Mouse (Mus musculus) bone marrow, adult 2 months (tissue): ENCODE results near the gene Hsd17b7. TPM values are rescaled to one million over a fixed set of nuclear protein-coding genes. Genes with fewer than 3 reads are reported as not detected.

Experiments
- H3K27ac ChIP-seq: fragments of 200-500 bp; 2 replicates; pipeline ENCODE4 v1.5.1; 2012; ENCODE audit warnings: low read depth, mild to moderate bottlenecking, control low read depth, inconsistent platforms, low read length; ENCODE audit not compliant: control insufficient read depth, poor library complexity, insufficient read depth
- H3K4me1 ChIP-seq: fragments of 200-500 bp; 2 replicates; pipeline ENCODE4 v1.6.1; 2011; ENCODE audit warnings: low read length; ENCODE audit not compliant: control insufficient read depth, insufficient read depth
- H3K4me3 ChIP-seq: fragments of 200-500 bp; replicated peaks from 2 replicates; pipeline ENCODE3; 2011; ENCODE audit warnings: mild to moderate bottlenecking, low read depth, low read length, control low read depth; ENCODE audit not compliant: control insufficient read depth
- CTCF ChIP-seq: fragments of 200-500 bp; IDR thresholded peaks from 2 replicates; pipeline ENCODE4 v1.5.1; 2011; ENCODE audit warnings: low read length, control low read depth; ENCODE audit not compliant: control insufficient read depth, insufficient read depth
- POLR2A ChIP-seq: fragments of 200-500 bp; IDR thresholded peaks from 2 replicates; pipeline ENCODE4 v1.6.1; 2011; ENCODE audit warnings: low read depth, mild to moderate bottlenecking, control low read depth, low read length, borderline replicate concordance; ENCODE audit not compliant: control insufficient read depth
- WGBS: fragments of 180-500 bp; shearing (Covaris S2); methylation state at CpG from one replicate; pipeline ENCODE4 v1.1.7; 2018; 5-methylcytosine and 5-hydroxymethylcytosine counted together
- polyA plus RNA-seq: library from polyadenylated mRNA; stranded (reverse); fragments of >200 nt; gene quantifications from 2 replicates; pipeline ENCODE4 v1.2.4, GENCODE M21; 2011; ENCODE audit warnings: low replicate concordance; ENCODE audit not compliant: missing spikeins, insufficient read depth, insufficient read length

Gene Hsd17b7
- polyA plus RNA-seq, 1 experiment, result 1.1 TPM

DNA sequence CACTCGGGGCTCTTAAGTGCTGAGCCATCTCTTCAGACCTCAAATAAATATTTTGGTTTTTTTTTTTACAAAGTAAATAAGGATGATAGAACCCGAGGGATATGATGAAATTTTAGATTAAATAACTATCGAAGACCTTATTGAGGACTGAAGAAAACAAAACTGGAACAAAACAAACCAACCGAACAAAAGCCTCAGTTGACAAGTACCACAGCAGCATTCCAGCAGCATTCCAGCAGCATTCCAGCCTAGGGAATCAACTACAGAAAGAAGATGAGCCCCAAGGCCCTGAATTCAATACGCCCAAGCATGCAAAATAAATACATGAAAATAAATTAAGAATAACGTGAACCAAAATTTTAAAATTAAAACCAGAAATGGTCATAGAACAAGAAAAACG lies 19.1 kb downstream of the Hsd17b7 start:
- Histone ChIP-seq H3K4me1 (no peaks in the 10 kb centered on the region), H3K4me3 (no peak overlapping the region), H3K27ac (no peak overlapping the region)
- TF ChIP-seq CTCF (no peak), POLR2A (no peak)
- WGBS, result 82% methylated on average over 7 of the region's 7 CpGs

DNA sequence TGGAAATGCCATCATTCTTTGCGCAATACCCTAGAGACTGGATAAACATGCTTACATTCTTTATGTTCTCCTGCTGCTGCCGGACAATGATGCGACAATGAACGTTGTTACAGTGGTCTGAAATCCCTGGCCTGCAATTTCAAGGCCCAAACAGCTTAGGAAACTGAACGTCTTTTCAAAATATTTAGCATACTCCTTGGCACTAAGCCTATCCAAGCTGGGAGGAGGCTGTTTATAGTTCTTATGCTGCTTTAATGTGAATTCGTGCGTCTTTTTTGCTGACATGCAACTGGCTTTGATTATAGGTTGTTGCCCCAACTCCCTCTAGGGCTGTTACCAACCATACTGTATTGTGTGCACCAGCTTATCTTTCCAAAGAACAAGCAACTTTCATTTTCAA lies 20.2 kb downstream of the Hsd17b7 start:
- Histone ChIP-seq H3K4me3 (no peak overlapping the region), H3K4me1 (no peaks in the 10 kb centered on the region), H3K27ac (no peak overlapping the region)
- WGBS, result 87% methylated on average over 7 of the region's 7 CpGs
- TF ChIP-seq CTCF (no peak), POLR2A (no peak)

DNA sequence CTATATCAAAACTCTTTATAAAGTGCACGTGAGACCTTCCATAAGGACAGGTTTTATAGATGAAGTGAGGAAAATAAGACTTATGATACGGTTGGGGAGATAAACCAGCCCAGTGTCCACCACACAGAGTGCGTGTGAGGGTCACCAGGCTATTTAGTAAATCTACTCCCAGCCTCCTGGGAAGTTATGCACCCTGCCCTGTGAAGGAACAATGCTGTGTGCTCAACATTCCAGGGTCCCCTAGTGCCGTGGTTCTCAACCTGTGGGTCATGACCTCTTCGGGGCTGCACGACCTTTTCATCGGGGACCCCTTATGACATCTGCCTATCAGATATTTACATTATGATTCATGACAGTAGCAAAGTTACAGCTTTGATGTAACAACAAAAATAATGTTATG lies 20.8 kb downstream of the Hsd17b7 start:
- 85% methylated on average over 7 of the region's 7 CpGs for WGBS
- Histone ChIP-seq H3K4me3 (no peak overlapping the region), H3K27ac (no peak overlapping the region), H3K4me1 (no peaks in the 10 kb centered on the region)
- TF ChIP-seq POLR2A, result no peak
- no peak for TF ChIP-seq CTCF

DNA sequence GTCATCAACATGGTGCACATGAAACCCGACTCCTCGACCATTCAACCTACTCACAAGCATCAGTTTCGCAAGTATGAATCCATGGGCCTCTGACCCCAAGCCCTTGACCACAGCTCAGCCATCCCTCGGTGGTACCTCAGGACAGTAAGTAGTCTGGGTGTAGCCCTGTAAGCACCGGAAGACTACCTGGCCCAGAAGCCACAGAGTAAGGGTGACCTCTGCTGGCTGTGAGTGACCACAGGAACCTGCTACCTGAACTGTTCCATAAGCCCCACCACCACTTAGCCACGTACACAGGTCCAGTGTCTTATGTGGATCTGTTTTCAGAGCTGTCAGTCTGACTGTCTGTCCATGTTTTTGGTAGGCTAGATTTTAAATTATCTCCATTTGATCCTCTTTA lies 21.4 kb downstream of the Hsd17b7 start:
- no peak overlapping the region for H3K27ac ChIP-seq
- 63% methylated on average over 6 of the region's 6 CpGs for WGBS
- H3K4me3 ChIP-seq, result no peak overlapping the region
- TF ChIP-seq POLR2A (no peak), CTCF (0 out of 2 replicates have a peak, but pooled peaks have one; percentile 9)
- no peaks in the 10 kb centered on the region for H3K4me1 ChIP-seq

DNA sequence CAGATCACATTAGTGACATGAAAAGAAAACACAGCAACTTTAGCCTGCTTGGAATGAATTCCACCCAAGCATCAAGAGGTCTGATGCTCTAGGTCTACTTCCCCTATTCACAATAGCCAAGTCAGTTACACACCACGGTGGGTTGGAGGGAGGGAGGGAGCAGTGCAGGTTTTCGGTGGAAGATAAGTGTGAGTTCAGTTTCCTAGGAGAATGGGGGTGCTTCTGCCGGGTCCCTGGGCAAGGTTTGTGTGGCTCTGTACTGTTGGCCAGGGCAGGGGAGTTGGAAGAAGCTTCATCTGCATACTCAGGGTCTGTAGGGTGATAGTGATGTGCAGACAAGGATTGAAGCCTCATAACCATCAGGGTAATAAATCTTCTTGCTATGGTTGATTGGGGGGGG lies 23.0 kb downstream of the Hsd17b7 start:
- TF ChIP-seq POLR2A (no peak), CTCF (no peak)
- WGBS, result 58% methylated on average over 3 of the region's 3 CpGs

DNA sequence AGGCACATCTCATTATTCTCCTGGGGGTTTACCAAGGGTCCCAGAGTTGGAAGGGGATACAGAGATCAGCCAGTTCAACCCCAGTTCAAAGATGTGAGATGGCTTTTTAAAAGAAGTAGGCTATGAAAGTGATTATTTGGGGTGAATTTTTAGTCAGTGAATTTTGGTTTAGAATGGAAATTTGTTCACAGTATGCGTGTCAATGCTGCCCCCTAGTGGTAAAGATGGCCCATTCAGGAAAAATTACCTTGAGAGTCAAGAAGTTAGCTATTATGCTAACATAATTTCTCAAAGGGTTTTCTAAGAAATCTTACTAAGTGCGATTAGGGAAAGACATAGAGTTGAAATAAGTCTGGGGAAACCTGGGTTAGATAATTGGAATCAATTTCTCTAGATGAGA lies 29.7 kb downstream of the Hsd17b7 start:
- WGBS, result 4% methylated on average over 2 of the region's 2 CpGs
- no peaks in the 10 kb centered on the region for H3K4me1 ChIP-seq
- H3K4me3 ChIP-seq, result no peak overlapping the region
- no peak overlapping the region for H3K27ac ChIP-seq
- TF ChIP-seq POLR2A, result no peak
- TF ChIP-seq CTCF, result peak; percentile 34; the same call in 1 of the 2 replicates

More for the DNA sequence above, 23.0 kb downstream of the Hsd17b7 start:
- Histone ChIP-seq H3K4me3 (no peak overlapping the region), H3K4me1 (no peaks in the 10 kb centered on the region), H3K27ac (no peak overlapping the region)

DNA sequence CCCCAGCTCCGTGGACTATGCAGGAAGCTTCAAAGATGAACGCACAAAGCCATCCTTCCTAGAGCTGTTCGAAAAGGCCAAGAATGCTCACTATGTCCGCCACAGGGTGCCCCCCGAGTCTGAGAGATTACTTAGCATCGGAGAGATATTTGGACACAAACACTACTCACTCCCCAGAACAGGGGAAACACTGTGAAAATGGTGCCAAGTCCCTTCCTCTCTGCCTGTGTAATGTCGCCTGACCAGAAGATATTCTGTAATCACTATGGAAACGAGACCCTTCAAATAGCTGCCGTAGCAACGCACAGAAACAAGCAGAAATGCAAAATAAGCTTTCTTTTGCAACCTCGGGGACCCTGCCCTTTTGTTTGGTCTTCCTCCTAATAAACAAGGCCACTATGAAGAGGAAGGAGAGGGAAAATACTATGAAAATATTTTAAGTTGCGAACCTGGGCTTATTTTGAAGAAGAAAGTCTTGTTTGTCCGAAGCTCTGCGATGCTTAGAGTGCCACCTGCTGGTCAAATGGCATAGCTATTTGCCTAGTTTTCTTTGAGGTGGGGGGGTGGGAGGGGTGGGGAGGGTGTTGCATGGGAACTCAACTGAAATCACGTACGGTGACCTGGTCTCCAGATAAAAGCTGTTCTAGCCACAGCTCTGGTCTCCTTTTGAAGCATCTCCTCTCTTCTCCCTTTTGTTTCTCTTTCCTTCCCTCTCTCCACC lies 34.9 kb downstream of the Hsd17b7 start:
- 47% methylated on average over 16 of the region's 16 CpGs for WGBS
- no peak overlapping the region for H3K4me3 ChIP-seq
- no peak overlapping the region for H3K27ac ChIP-seq
- TF ChIP-seq CTCF, result no peak
- TF ChIP-seq POLR2A, result no peak
- no peaks in the 10 kb centered on the region; the same call in 1 of the 2 replicates for H3K4me1 ChIP-seq

DNA sequence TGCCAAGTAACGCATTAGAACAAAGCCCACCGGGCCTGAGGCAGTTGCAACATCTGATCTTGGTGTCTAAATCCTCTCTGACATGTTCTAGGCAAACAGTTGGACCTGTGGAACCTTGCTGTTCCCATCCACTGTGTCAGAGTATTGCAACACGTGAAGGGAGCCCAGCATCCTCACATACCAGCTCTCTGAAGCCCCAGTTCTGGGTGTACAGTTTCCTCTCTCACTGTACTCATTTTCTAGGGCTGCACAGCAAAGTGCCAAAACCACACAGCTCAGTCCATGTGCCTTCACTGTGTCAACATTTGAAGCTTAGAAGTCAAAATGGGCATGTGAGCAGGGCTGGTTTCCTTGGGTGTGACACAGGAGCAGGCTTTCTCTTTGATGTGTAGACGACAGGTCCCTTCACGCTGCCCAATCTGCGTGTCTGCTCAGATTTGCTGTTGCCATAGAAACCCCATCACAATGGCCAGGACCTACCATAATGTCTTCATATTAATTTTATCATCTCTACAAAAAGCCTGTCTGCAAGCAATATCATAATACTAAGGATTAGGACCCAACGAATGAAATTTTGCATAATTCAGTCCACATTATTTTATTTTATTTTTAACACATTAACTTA lies 36.8 kb downstream of the Hsd17b7 start:
- 71% methylated on average over 7 of the region's 7 CpGs for WGBS
- Histone ChIP-seq H3K4me3 (no peak overlapping the region), H3K4me1 (no peaks in the 10 kb centered on the region; the same call in 1 of the 2 replicates), H3K27ac (no peak overlapping the region)
- no peak for TF ChIP-seq POLR2A
- no peak for TF ChIP-seq CTCF
